Mouse (Mus musculus) v-Abl transformed pro-B cells (cell line): ENCODE measurements at regions not wholly inside any gene's neighbourhood (a gene's known extent, or its start where the extent isn't known, plus 50 kb on each side); places are given as distances from the start of the nearest gene placed in this dataset.

Experiments
- in situ Hi-C, 2 experiments: fragments of 400-800 bp; cut with MboI; formaldehyde crosslinking; loops; one replicate each; pipeline ENCODE4 v1.15.1; 2025; ENCODE audit not compliant: unreplicated experiment in 2 of 2

- in situ Hi-C loops: no loop called here
Measured at GRCm38 (mm10) chr7:117316126-117316805, 64.5 kb upstream of the Xylt1 start.

- in situ Hi-C loops: no loop called here
Measured at GRCm38 (mm10) chr7:117317362-117317761, 63.4 kb upstream of the Xylt1 start.

- in situ Hi-C loops: no loop called here
Measured at GRCm38 (mm10) chr7:117320552-117320951, 60.2 kb upstream of the Xylt1 start.
